Mouse (Mus musculus) spleen, adult 2 months (tissue): ENCODE results near the gene Fxyd5.

Source experiments
- CTCF ChIP-seq: fragments of 200-500 bp; IDR thresholded peaks from 2 replicates; pipeline ENCODE4 v1.5.1; 2011; ENCODE audit warnings: mild to moderate bottlenecking, inconsistent platforms; ENCODE audit not compliant: insufficient read depth, insufficient read length, insufficient replicate concordance; ENCODE audit errors: extremely low read depth
- POLR2A ChIP-seq: fragments of 200-500 bp; IDR thresholded peaks from 2 replicates; pipeline ENCODE4 v1.6.1; 2011; ENCODE audit warnings: low read depth, low read length, inconsistent platforms

- TF ChIP-seq CTCF (no peak), POLR2A (no peak)
Observed at GRCm38 (mm10) chr7:31037675-31038074, 4.6 kb downstream of the Fxyd5 start.
